Mouse (Mus musculus) testis, adult 2 months (tissue): ENCODE data around the gene Traf3.

Source experiments
- CTCF ChIP-seq: fragments of 200-500 bp; IDR thresholded peaks from 2 replicates; pipeline ENCODE4 v1.5.1; 2012; ENCODE audit warnings: low read depth, mild to moderate bottlenecking, inconsistent platforms, low read length, moderate library complexity; ENCODE audit not compliant: control insufficient read depth, insufficient read depth, insufficient replicate concordance
- POLR2A ChIP-seq: fragments of 200-500 bp; IDR thresholded peaks from 2 replicates; pipeline ENCODE4 v1.6.1; 2012; ENCODE audit warnings: low read depth, mild to moderate bottlenecking, inconsistent platforms, low read length, moderate library complexity; ENCODE audit not compliant: control insufficient read depth

GRCm38 (mm10) chr12:111228488-111228887 lies 62.3 kb downstream of the Traf3 start:
- no peak for TF ChIP-seq POLR2A
- TF ChIP-seq CTCF = no peak
